Mouse (Mus musculus) liver, embryonic 13.5 days (tissue): ENCODE measurements around the gene Rhbdd3. TPM values are rescaled to one million over a fixed set of nuclear protein-coding genes. Genes with fewer than 3 reads are reported as not detected.

ENCODE experiments used
- ATAC-seq: fragments of 200-750 bp; cut with Nextera tagmentation; 2 replicates; pipeline ENCODE4 v1.8.0; 2017; ENCODE audit warnings: low read depth, mild to moderate bottlenecking, moderate number of reproducible peaks, moderate library complexity
- DNase-seq: peaks from one replicate; pipeline ENCODE4 v3.0.0; 2022
- H3K27ac ChIP-seq: fragments of 300-500 bp; sonication (generic); 2 replicates; pipeline ENCODE4 v1.5.1; 2015; ENCODE audit warnings: moderate library complexity, mild to moderate bottlenecking, inconsistent platforms
- H3K27me3 ChIP-seq: fragments of 300-500 bp; sonication (generic); 2 replicates; pipeline ENCODE4 v1.6.1; 2015; ENCODE audit warnings: mild to moderate bottlenecking, inconsistent platforms
- H3K36me3 ChIP-seq: fragments of 300-500 bp; sonication (generic); 2 replicates; pipeline ENCODE4 v1.6.1; 2015; ENCODE audit warnings: mild to moderate bottlenecking, inconsistent platforms
- H3K4me1 ChIP-seq: fragments of 300-500 bp; sonication (generic); replicated peaks from 2 replicates; pipeline ENCODE4 v1.6.1; 2015; ENCODE audit warnings: inconsistent platforms
- H3K4me2 ChIP-seq: fragments of 300-500 bp; sonication (generic); 2 replicates; pipeline ENCODE4 v1.6.1; 2015; ENCODE audit warnings: inconsistent platforms, mild to moderate bottlenecking, moderate library complexity
- H3K4me3 ChIP-seq: fragments of 300-500 bp; sonication (generic); replicated peaks from 2 replicates; pipeline ENCODE4 v1.5.1; 2015; ENCODE audit warnings: mild to moderate bottlenecking, inconsistent platforms
- H3K9ac ChIP-seq: fragments of 300-500 bp; sonication (generic); 2 replicates; pipeline ENCODE4 v1.6.1; 2015; ENCODE audit warnings: mild to moderate bottlenecking, inconsistent platforms
- H3K9me3 ChIP-seq: fragments of 300-500 bp; sonication (generic); replicated peaks from 2 replicates; pipeline ENCODE4 v1.6.1; 2016; ENCODE audit warnings: inconsistent platforms
- whole genome bisulfite sequencing: fragments of 180-500 bp; shearing (Covaris S2); methylation state at CpG from one replicate; pipeline ENCODE4 v1.1.7; 2015; ENCODE audit not compliant: insufficient replicate concordance; 5-methylcytosine and 5-hydroxymethylcytosine counted together
- polyA plus RNA-seq: library from polyadenylated mRNA; unstranded; fragments of >200 nt; fragmentation: Nextera tagmentation; extraction: Ambion mirVana; gene quantifications from 2 replicates; pipeline ENCODE4 v1.2.1, GENCODE M21; 2015

Gene Rhbdd3
- polyA plus RNA-seq: 11.8 and 14.3 TPM in 2 replicates

- Histone ChIP-seq H3K4me2 (peak within 1 kb of the TSS; percentile 89), H3K9ac (peak within 1 kb of the TSS; percentile 98), H3K27ac (peak within 1 kb of the TSS; percentile 92), H3K4me1 (peaks cover 70% of the 10 kb centered on the region), H3K27me3 (no peaks in the 10 kb centered on the region), H3K9me3 (no peaks in the 10 kb centered on the region), H3K36me3 (peaks cover 27% of the 10 kb centered on the region), H3K4me3 (peak within 1 kb of the TSS; percentile 86)
- ATAC-seq: peak; percentile 80
- peak; percentile 94 for DNase-seq
- WGBS: under 1% methylated on average over 78 of the region's 92 CpGs
Measured at GRCm38 (mm10) chr11:5098736-5099542, at the start of gene Rhbdd3, which contains the start of gene Ewsr1. Rhbdd3 (plus strand) TSS chr11:5098926. Ewsr1 (minus strand) TSS chr11:5099266.

DNA sequence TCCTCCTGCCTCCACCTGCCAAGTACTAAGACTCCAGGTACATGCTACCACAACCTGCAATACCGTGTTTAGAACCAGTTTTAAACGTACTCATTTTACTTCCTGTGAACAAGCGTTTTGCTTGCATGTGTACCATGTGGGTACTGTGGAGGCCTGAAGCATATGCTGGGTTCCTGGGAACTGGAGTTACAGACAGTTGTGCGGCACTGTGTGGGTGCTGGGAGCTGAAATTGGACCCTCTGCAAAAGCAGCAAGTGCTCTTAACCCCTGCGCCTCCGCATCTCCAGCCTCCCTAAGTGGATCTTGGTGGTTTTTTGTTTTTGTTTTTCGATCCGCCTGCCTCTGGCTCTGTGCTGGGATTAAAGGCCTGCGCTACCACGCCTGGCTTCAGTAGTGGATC lies 47.1 kb upstream of the Rhbdd3 start:
- Histone ChIP-seq H3K4me3 (no peak overlapping the region), H3K36me3 (no peaks in the 10 kb centered on the region), H3K27me3 (peaks cover 25% of the 10 kb centered on the region), H3K27ac (no peak overlapping the region), H3K9ac (no peak overlapping the region), H3K4me2 (no peak overlapping the region), H3K4me1 (no peaks in the 10 kb centered on the region; the same call in 1 of the 2 replicates), H3K9me3 (no peaks in the 10 kb centered on the region)
- no peak for DNase-seq
- WGBS: 79% methylated on average over 10 of the region's 10 CpGs
- no peak for ATAC-seq

DNA sequence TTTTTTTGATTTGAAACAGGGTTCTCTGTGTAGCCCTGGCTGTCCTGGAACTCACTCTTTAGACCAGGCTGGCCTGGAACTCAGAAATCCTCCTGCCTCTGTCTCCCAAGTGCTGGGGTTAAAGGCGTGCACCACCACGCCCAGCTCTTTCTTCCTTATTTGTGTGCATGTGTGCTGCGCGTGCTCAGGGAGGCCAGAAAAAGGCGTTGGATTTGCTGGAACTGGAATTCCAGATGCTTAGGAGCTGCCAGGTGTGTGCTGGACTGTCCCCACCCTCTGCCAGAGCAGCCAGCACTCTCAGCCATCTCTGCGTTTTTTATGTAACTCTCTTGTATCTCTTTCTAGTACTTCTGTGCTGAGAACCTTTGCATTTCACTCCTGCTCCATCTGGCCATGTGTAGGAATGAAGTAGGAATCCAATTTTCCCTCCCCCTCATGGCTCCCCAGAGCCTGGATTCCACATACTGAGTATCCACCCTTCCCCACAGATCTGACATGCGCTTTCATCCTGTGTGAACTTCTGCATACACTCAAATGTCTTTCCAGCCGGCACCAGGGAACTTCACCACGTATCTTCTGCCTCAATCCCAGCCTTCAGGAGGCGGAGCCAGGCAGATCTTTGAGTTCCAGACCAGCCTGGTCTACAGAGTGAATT lies 46.4 kb upstream of the Rhbdd3 start:
- WGBS: 64% methylated on average over 10 of the region's 10 CpGs
- ATAC-seq: no peak

GRCm38 (mm10) chr11:5054151-5054550 lies 44.6 kb upstream of the Rhbdd3 start:
- Histone ChIP-seq H3K4me1 (peaks cover 15% of the 10 kb centered on the region), H3K36me3 (no peaks in the 10 kb centered on the region), H3K27ac (no peak overlapping the region), H3K27me3 (peaks cover 50% of the 10 kb centered on the region), H3K9me3 (no peaks in the 10 kb centered on the region), H3K9ac (no peak overlapping the region), H3K4me2 (no peak overlapping the region), H3K4me3 (no peak overlapping the region)
- 72% methylated on average over 14 of the region's 14 CpGs for WGBS
- DNase-seq (no peak), ATAC-seq (no peak)

More for the DNA sequence above, 46.4 kb upstream of the Rhbdd3 start:
- Histone ChIP-seq H3K36me3 (no peaks in the 10 kb centered on the region), H3K4me3 (no peak overlapping the region), H3K9ac (no peak overlapping the region), H3K4me2 (no peak overlapping the region), H3K9me3 (no peaks in the 10 kb centered on the region), H3K27me3 (peaks cover 32% of the 10 kb centered on the region), H3K27ac (no peak overlapping the region), H3K4me1 (no peaks in the 10 kb centered on the region; the same call in 1 of the 2 replicates)
- DNase-seq: no peak

DNA sequence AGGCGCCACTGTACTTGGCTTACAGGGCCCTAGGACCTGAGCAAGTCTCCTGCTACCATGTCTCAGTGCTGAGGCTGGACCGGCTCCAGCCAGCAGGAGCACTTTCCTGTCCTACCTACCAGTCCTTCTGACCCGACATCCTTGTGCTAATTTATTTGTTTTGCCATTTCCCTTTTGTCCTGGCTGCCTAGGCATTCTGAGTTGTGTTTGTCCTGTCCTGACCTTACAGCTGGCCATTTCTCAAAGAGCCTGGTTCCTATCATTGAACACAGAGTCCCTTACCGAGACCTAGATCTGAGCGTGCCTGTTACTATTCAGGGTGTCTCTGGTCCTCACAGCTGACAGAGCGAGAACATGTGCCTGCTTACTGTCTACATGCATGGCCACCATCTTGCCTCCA lies 43.9 kb upstream of the Rhbdd3 start:
- no peak for ATAC-seq
- peaks cover 55% of the 10 kb centered on the region for H3K27me3 ChIP-seq
- no peak overlapping the region for H3K4me2 ChIP-seq
- no peaks in the 10 kb centered on the region for H3K36me3 ChIP-seq
- no peaks in the 10 kb centered on the region for H3K9me3 ChIP-seq
- 67% methylated on average over 6 of the region's 6 CpGs for WGBS
- H3K27ac ChIP-seq: no peak overlapping the region
- peaks cover 20% of the 10 kb centered on the region for H3K4me1 ChIP-seq
- no peak overlapping the region for H3K4me3 ChIP-seq
- H3K9ac ChIP-seq: no peak overlapping the region
- DNase-seq: no peak

GRCm38 (mm10) chr11:5055945-5056938 lies 42.5 kb upstream of the Rhbdd3 start:
- 47% methylated on average over 23 of the region's 23 CpGs for WGBS
- ATAC-seq (no peak), DNase-seq (no peak)
- Histone ChIP-seq H3K9me3 (no peaks in the 10 kb centered on the region), H3K4me2 (no peak overlapping the region), H3K4me1 (peaks cover 25% of the 10 kb centered on the region), H3K9ac (no peak overlapping the region), H3K36me3 (no peaks in the 10 kb centered on the region), H3K27ac (no peak overlapping the region), H3K4me3 (no peak overlapping the region), H3K27me3 (peaks cover 66% of the 10 kb centered on the region)

DNA sequence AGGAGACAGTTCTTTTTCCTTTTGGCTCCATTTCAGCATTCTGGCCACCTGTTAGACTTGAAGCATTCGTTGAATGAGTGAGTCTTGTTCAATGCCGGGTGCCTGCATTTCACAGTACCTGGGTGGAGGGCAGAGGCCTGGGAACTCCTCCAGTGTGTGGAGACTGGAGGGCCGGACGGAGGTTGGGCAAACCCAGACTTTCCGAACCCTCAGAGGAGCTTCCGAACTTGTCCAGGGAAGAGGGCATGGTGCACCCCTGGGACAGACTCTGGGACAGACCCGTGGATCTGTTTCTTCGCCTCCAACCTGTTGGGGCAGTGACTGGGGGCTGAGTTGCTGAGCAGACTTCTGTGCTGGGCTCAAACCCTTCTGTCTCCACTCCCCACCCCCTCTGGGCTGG lies 41.7 kb upstream of the Rhbdd3 start:
- Histone ChIP-seq H3K4me1 (peaks cover 34% of the 10 kb centered on the region), H3K9me3 (no peaks in the 10 kb centered on the region), H3K9ac (no peak overlapping the region), H3K36me3 (no peaks in the 10 kb centered on the region), H3K4me3 (no peak overlapping the region), H3K27ac (no peak overlapping the region), H3K4me2 (no peak overlapping the region), H3K27me3 (peaks cover 74% of the 10 kb centered on the region)
- ATAC-seq: no peak
- WGBS: 63% methylated on average over 8 of the region's 8 CpGs
- no peak for DNase-seq

GRCm38 (mm10) chr11:5057541-5057855 lies 41.2 kb upstream of the Rhbdd3 start:
- Histone ChIP-seq H3K4me2 (peak overlapping the region; percentile 69), H3K4me3 (peak overlapping the region; percentile 55), H3K27me3 (peaks cover 78% of the 10 kb centered on the region), H3K4me1 (peaks cover 38% of the 10 kb centered on the region), H3K9me3 (no peaks in the 10 kb centered on the region), H3K9ac (peak overlapping the region; percentile 45; the same call in 1 of the 2 replicates), H3K27ac (no peak overlapping the region), H3K36me3 (no peaks in the 10 kb centered on the region)
- DNase-seq (no peak), ATAC-seq (no peak)
- WGBS: 20% methylated on average over 8 of the region's 8 CpGs

GRCm38 (mm10) chr11:5057856-5058641 lies 40.7 kb upstream of the Rhbdd3 start, which contains the start of gene Rasl10a:
Rasl10a (plus strand) TSS chr11:5058128.
- DNase-seq: no peak
- Histone ChIP-seq H3K9ac (peak within 1 kb of the TSS; percentile 45), H3K27ac (no peak within 1 kb of the TSS), H3K36me3 (no peaks in the 10 kb centered on the region), H3K4me3 (peak within 1 kb of the TSS; percentile 55), H3K4me2 (peak within 1 kb of the TSS; percentile 69), H3K27me3 (peaks cover 84% of the 10 kb centered on the region), H3K4me1 (peaks cover 43% of the 10 kb centered on the region), H3K9me3 (no peaks in the 10 kb centered on the region)
- ATAC-seq: no peak
- 3% methylated on average over 75 of the region's 77 CpGs for WGBS

GRCm38 (mm10) chr11:5058783-5059182 lies 39.9 kb upstream of the Rhbdd3 start:
- Histone ChIP-seq H3K4me2 (no peak overlapping the region; the same call in 1 of the 2 replicates), H3K36me3 (no peaks in the 10 kb centered on the region), H3K27me3 (peaks cover 91% of the 10 kb centered on the region), H3K4me3 (0 out of 2 replicates have a peak overlapping the region, but pooled peaks have one; percentile 2), H3K27ac (no peak overlapping the region), H3K9ac (no peak overlapping the region), H3K4me1 (peaks cover 50% of the 10 kb centered on the region), H3K9me3 (no peaks in the 10 kb centered on the region)
- WGBS: 28% methylated on average over 9 of the region's 9 CpGs
- no peak for ATAC-seq
- no peak for DNase-seq
